Mouse (Mus musculus) liver, embryonic 12.5 days (tissue): ENCODE results near the gene Iffo2. TPM values are rescaled to one million over a fixed set of nuclear protein-coding genes. Genes with fewer than 3 reads are reported as not detected.

Experiments used
- ATAC-seq: fragments of 200-750 bp; cut with Nextera tagmentation; 2 replicates; pipeline ENCODE4 v1.8.0; 2017; ENCODE audit warnings: moderate number of reproducible peaks, mild to moderate bottlenecking, moderate library complexity
- H3K27ac ChIP-seq: fragments of 300-500 bp; sonication (generic); 2 replicates; pipeline ENCODE4 v1.5.1; 2016; ENCODE audit warnings: mild to moderate bottlenecking
- H3K27me3 ChIP-seq: fragments of 300-500 bp; sonication (generic); replicated peaks from 2 replicates; pipeline ENCODE4 v1.6.1; 2016; ENCODE audit warnings: mild to moderate bottlenecking, moderate library complexity
- H3K36me3 ChIP-seq: fragments of 300-500 bp; sonication (generic); 2 replicates; pipeline ENCODE4 v1.6.1; 2016; ENCODE audit warnings: mild to moderate bottlenecking, moderate library complexity
- H3K4me1 ChIP-seq: fragments of 300-500 bp; sonication (generic); 2 replicates; pipeline ENCODE4 v1.6.1; 2016
- H3K4me2 ChIP-seq: fragments of 300-500 bp; sonication (generic); 2 replicates; pipeline ENCODE4 v1.6.1; 2016; ENCODE audit warnings: mild to moderate bottlenecking, moderate library complexity
- H3K4me3 ChIP-seq: fragments of 300-500 bp; sonication (generic); 2 replicates; pipeline ENCODE4 v1.5.1; 2016; ENCODE audit warnings: mild to moderate bottlenecking, moderate library complexity
- H3K9ac ChIP-seq: fragments of 300-500 bp; sonication (generic); 2 replicates; pipeline ENCODE4 v1.6.1; 2016; ENCODE audit warnings: mild to moderate bottlenecking, moderate library complexity
- H3K9me3 ChIP-seq: fragments of 300-500 bp; sonication (generic); replicated peaks from 2 replicates; pipeline ENCODE4 v1.6.1; 2016; ENCODE audit warnings: mild to moderate bottlenecking, moderate library complexity
- WGBS: fragments of 180-500 bp; shearing (Covaris S2); methylation state at CpG from one replicate; pipeline ENCODE4 v1.1.7; 2016; ENCODE audit not compliant: insufficient replicate concordance; 5-methylcytosine and 5-hydroxymethylcytosine counted together
- polyA plus RNA-seq: library from polyadenylated mRNA; unstranded; fragments of >200 nt; fragmentation: Nextera tagmentation; extraction: Ambion mirVana; gene quantifications from 2 replicates; pipeline ENCODE4 v1.2.1, GENCODE M21; 2016

Gene Iffo2
- polyA plus RNA-seq, 1 experiment from 2014 or later = 2.3 TPM

- peaks cover 66% of the 10 kb centered on the region for H3K4me1 ChIP-seq
- peaks cover 17% of the 10 kb centered on the region; the same call in 1 of the 2 replicates for H3K27me3 ChIP-seq
- H3K4me2 ChIP-seq = no peak overlapping the region
- no peak overlapping the region for H3K27ac ChIP-seq
- H3K9ac ChIP-seq = no peak overlapping the region
- H3K36me3 ChIP-seq = no peaks in the 10 kb centered on the region
- no peak for ATAC-seq
- 81% methylated on average over 11 of the region's 11 CpGs for WGBS
- H3K9me3 ChIP-seq = no peaks in the 10 kb centered on the region
- no peak overlapping the region for H3K4me3 ChIP-seq
Measured at GRCm38 (mm10) chr4:139584704-139585103, 54.4 kb downstream of the Iffo2 start.

GRCm38 (mm10) chr4:139585713-139586112, 55.4 kb downstream of the Iffo2 start:
- H3K27ac ChIP-seq = no peak overlapping the region
- 66% methylated on average over 7 of the region's 7 CpGs for WGBS
- H3K4me1 ChIP-seq = peaks cover 58% of the 10 kb centered on the region

GRCm38 (mm10) chr4:139587370-139587769, 57.0 kb downstream of the Iffo2 start:
- no peak overlapping the region for H3K9ac ChIP-seq

More at GRCm38 (mm10) chr4:139585713-139586112, 55.4 kb downstream of the Iffo2 start:
- Histone ChIP-seq H3K36me3 (no peaks in the 10 kb centered on the region), H3K9ac (no peak overlapping the region), H3K4me3 (no peak overlapping the region), H3K9me3 (no peaks in the 10 kb centered on the region), H3K4me2 (no peak overlapping the region), H3K27me3 (peaks cover 7% of the 10 kb centered on the region; the same call in 1 of the 2 replicates)
- ATAC-seq = peak; percentile 31; the same call in 1 of the 2 replicates

GRCm38 (mm10) chr4:139587773-139588172, 57.4 kb downstream of the Iffo2 start:
- WGBS = 79% methylated on average over 4 of the region's 4 CpGs
- Histone ChIP-seq H3K9me3 (no peaks in the 10 kb centered on the region), H3K27me3 (no peaks in the 10 kb centered on the region), H3K36me3 (no peaks in the 10 kb centered on the region), H3K4me2 (no peak overlapping the region), H3K27ac (no peak overlapping the region), H3K9ac (no peak overlapping the region), H3K4me1 (peaks cover 40% of the 10 kb centered on the region), H3K4me3 (no peak overlapping the region)
- ATAC-seq = no peak

More at GRCm38 (mm10) chr4:139587370-139587769, 57.0 kb downstream of the Iffo2 start:
- H3K4me3 ChIP-seq = no peak overlapping the region
- no peak overlapping the region for H3K27ac ChIP-seq
- H3K4me2 ChIP-seq = no peak overlapping the region
- WGBS = 57% methylated on average over 4 of the region's 4 CpGs
- H3K36me3 ChIP-seq = no peaks in the 10 kb centered on the region
- no peaks in the 10 kb centered on the region for H3K9me3 ChIP-seq
- ATAC-seq = no peak
- no peaks in the 10 kb centered on the region for H3K27me3 ChIP-seq
- peaks cover 44% of the 10 kb centered on the region for H3K4me1 ChIP-seq

GRCm38 (mm10) chr4:139589351-139590027, 59.1 kb downstream of the Iffo2 start:
- Histone ChIP-seq H3K9me3 (no peaks in the 10 kb centered on the region), H3K4me1 (peaks cover 34% of the 10 kb centered on the region)

GRCm38 (mm10) chr4:139590446-139590845, 60.1 kb downstream of the Iffo2 start:
- Histone ChIP-seq H3K27me3 (no peaks in the 10 kb centered on the region), H3K36me3 (no peaks in the 10 kb centered on the region), H3K4me1 (peaks cover 33% of the 10 kb centered on the region), H3K9me3 (no peaks in the 10 kb centered on the region), H3K4me2 (no peak overlapping the region), H3K27ac (no peak overlapping the region), H3K9ac (no peak overlapping the region), H3K4me3 (no peak overlapping the region)
- 48% methylated on average over 4 of the region's 4 CpGs for WGBS
- no peak for ATAC-seq

More at GRCm38 (mm10) chr4:139589351-139590027, 59.1 kb downstream of the Iffo2 start:
- H3K36me3 ChIP-seq = no peaks in the 10 kb centered on the region
- H3K9ac ChIP-seq = no peak overlapping the region
- no peak overlapping the region for H3K27ac ChIP-seq
- H3K27me3 ChIP-seq = no peaks in the 10 kb centered on the region
- no peak overlapping the region for H3K4me2 ChIP-seq
- ATAC-seq = no peak
- 54% methylated on average over 5 of the region's 5 CpGs for WGBS
- no peak overlapping the region for H3K4me3 ChIP-seq

GRCm38 (mm10) chr4:139592895-139593294, 62.5 kb downstream of the Iffo2 start:
- Histone ChIP-seq H3K9me3 (no peaks in the 10 kb centered on the region), H3K4me2 (no peak overlapping the region), H3K27ac (no peak overlapping the region), H3K27me3 (peaks cover 20% of the 10 kb centered on the region), H3K9ac (no peak overlapping the region), H3K4me1 (peaks cover 36% of the 10 kb centered on the region), H3K4me3 (no peak overlapping the region), H3K36me3 (no peaks in the 10 kb centered on the region)
- WGBS = 66% methylated on average over 7 of the region's 7 CpGs
- ATAC-seq = no peak

GRCm38 (mm10) chr4:139593383-139593782, 63.0 kb downstream of the Iffo2 start:
- H3K4me2 ChIP-seq = no peak overlapping the region
- H3K4me3 ChIP-seq = no peak overlapping the region
- H3K36me3 ChIP-seq = no peaks in the 10 kb centered on the region
- 59% methylated on average over 6 of the region's 6 CpGs for WGBS
- no peak overlapping the region for H3K27ac ChIP-seq
- H3K27me3 ChIP-seq = peaks cover 25% of the 10 kb centered on the region
- no peaks in the 10 kb centered on the region for H3K9me3 ChIP-seq
- H3K4me1 ChIP-seq = peaks cover 41% of the 10 kb centered on the region
- ATAC-seq = no peak
- no peak overlapping the region for H3K9ac ChIP-seq

- Histone ChIP-seq H3K36me3 (no peaks in the 10 kb centered on the region), H3K9ac (no peak overlapping the region), H3K27ac (no peak overlapping the region), H3K4me3 (no peak overlapping the region), H3K4me2 (no peak overlapping the region), H3K27me3 (peaks cover 32% of the 10 kb centered on the region), H3K9me3 (no peaks in the 10 kb centered on the region), H3K4me1 (peaks cover 47% of the 10 kb centered on the region)
- no peak for ATAC-seq
- WGBS = 43% methylated on average over 3 of the region's 3 CpGs
Measured at GRCm38 (mm10) chr4:139594062-139594461, 63.7 kb downstream of the Iffo2 start.

- H3K9ac ChIP-seq = no peak overlapping the region
- no peak overlapping the region for H3K27ac ChIP-seq
- peaks cover 42% of the 10 kb centered on the region for H3K27me3 ChIP-seq
- no peak for ATAC-seq
- WGBS = 40% methylated on average over 9 of the region's 9 CpGs
- peaks cover 72% of the 10 kb centered on the region for H3K4me1 ChIP-seq
- no peaks in the 10 kb centered on the region for H3K9me3 ChIP-seq
- H3K36me3 ChIP-seq = no peaks in the 10 kb centered on the region
- no peak overlapping the region for H3K4me3 ChIP-seq
- H3K4me2 ChIP-seq = no peak overlapping the region
Measured at GRCm38 (mm10) chr4:139596715-139597114, 66.4 kb downstream of the Iffo2 start.

- no peaks in the 10 kb centered on the region for H3K36me3 ChIP-seq
- peaks cover 42% of the 10 kb centered on the region for H3K27me3 ChIP-seq
- ATAC-seq = no peak; the same call in 1 of the 2 replicates
- H3K4me3 ChIP-seq = no peak overlapping the region
- peaks cover 81% of the 10 kb centered on the region for H3K4me1 ChIP-seq
- H3K27ac ChIP-seq = peak overlapping the region; percentile 73
- no peaks in the 10 kb centered on the region for H3K9me3 ChIP-seq
- peak overlapping the region; percentile 15; the same call in 1 of the 2 replicates for H3K4me2 ChIP-seq
- WGBS = 38% methylated on average over 19 of the region's 20 CpGs
- H3K9ac ChIP-seq = no peak overlapping the region
Measured at GRCm38 (mm10) chr4:139597286-139598284, 67.2 kb downstream of the Iffo2 start.

- Histone ChIP-seq H3K9me3 (no peaks in the 10 kb centered on the region), H3K27me3 (peaks cover 42% of the 10 kb centered on the region), H3K36me3 (no peaks in the 10 kb centered on the region), H3K4me2 (peak overlapping the region; percentile 52), H3K4me3 (no peak overlapping the region), H3K4me1 (peaks cover 86% of the 10 kb centered on the region), H3K9ac (no peak overlapping the region), H3K27ac (peak overlapping the region; percentile 73)
- ATAC-seq = no peak
- 14% methylated on average over 13 of the region's 13 CpGs for WGBS
Measured at GRCm38 (mm10) chr4:139598356-139598755, 68.0 kb downstream of the Iffo2 start.
